Mouse (Mus musculus): ENCODE measurements around the gene Lcn4. TPM values are rescaled to one million over a fixed set of nuclear protein-coding genes. Genes with fewer than 3 reads are reported as not detected.

The Lcn4 gene
- polyA plus RNA-seq, 2 experiments = not detected

DNA sequence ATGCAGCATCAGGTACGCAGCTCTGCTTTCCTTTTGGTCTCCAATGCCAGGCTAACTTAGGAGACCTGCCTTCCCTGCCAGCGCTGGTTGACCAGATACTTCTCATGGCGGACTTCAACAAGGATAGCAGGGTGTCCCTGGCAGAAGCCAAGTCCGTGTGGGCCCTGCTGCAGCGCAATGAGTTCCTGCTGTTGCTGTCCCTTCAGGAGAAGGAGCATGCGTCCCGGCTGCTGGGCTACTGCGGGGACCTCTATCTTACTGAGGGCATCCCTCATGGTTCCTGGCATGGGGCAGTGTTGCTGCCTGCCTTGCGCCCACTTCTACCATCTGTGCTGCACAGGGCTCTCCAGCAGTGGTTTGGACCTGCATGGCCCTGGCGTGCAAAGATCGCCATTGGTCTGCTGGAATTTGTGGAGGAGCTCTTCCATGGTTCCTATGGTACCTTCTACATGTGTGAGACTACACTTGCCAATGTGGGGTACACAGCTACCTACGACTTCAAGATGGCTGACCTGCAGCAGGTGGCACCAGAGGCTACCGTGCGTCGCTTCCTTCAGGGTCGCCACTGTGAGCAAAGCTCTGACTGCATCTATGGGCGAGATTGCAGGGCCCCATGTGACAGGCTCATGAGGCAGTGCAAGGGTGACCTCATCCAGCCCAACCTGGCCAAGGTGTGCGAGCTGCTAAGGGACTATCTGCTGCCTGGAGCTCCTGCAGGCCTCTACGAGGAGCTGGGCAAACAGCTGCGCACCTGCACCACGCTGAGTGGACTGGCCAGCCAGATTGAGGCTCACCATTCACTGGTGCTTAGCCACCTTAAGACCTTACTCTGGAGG, 35.4 kb downstream of the Lcn4 start:
- Histone ChIP-seq H3K4me3 (ENCODE audit: insufficient read depth in 1 of 2, low read depth in 2 of 2, low read length in 2 of 2) (no peak overlapping the region), H3K27me3 (ENCODE audit: control insufficient read depth, insufficient read depth, low read length) (no peaks in the 10 kb centered on the region), H3K4me1 (replicated peaks; ENCODE audit: control insufficient read depth in 2 of 2, insufficient read depth in 2 of 2, low read length in 1 of 2) (peaks cover 7 to 20% of the 10 kb centered on the region in 2 experiments), H3K4me2 (ENCODE audit: low read depth) (no peak overlapping the region), H3K9ac (replicated peaks) (no peak overlapping the region), H3K27ac (no peak overlapping the region), H3K36me3 (replicated peaks; ENCODE audit: control insufficient read depth, insufficient read depth, low read depth) (peaks cover 22% of the 10 kb centered on the region), H3K9me3 (ENCODE audit: control insufficient read depth, low read length) (no peaks in the 10 kb centered on the region)
- WGBS (ENCODE audit: insufficient replicate concordance) = 57% methylated on average over 21 of the region's 21 CpGs
- ATAC-seq (ENCODE audit: insufficient read depth) (peak; percentile 6; the same call in 1 of the 2 replicates), DNase-seq (ENCODE audit: low read depth in 3 of 3, low spot score in 3 of 3) (no peak)
- TF ChIP-seq EP300 (IDR thresholded peaks at IDR 0.05; ENCODE audit: low read depth) (no peak), CTCF (IDR thresholded peaks at IDR 0.05; ENCODE audit: low read depth) (no peak)

DNA sequence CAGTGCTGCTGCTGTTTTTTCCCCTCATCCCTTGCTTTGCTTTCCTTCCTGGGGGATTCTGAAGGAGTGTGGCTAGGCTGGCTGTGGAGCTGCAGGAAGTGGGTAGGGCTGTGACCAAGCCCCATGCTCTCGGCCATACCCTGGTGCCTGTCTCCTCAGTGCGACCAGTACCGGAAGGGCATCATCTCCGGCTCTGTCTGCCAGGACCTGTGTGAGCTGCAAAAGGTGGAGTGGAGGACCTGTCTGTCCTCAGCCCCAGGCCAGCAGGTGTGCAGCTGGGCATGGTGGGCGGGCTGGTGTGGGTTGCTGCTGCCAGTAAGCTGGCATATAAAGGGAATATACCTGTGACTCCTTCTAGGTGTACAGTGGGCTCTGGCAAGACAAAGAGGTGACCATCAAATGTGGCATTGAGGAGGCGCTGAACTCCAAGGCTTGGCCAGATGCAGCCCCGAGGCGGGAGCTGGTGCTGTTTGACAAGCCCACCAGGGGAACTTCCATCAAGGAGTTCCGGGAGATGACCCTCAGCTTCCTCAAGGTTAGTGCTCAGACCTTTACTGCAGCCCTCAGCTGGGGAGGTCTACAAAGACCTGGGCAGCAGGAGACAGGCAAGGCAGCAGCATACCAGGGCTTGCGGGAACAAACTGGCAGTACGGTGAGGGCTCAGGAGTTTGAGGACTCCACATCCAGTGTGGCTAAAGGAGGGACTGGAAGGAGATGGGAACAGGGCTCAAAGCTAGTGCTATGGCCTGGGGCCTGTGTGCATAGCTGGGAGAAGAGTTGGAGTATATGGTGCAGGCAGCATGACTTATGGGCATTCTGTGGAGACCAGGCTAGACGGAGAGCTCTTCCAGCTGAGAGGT, 36.2 kb downstream of the Lcn4 start:
- ATAC-seq (ENCODE audit: insufficient read depth) (no peak; the same call in 1 of the 2 replicates), DNase-seq (ENCODE audit: low read depth in 3 of 3, low spot score in 3 of 3) (no peak)
- Histone ChIP-seq H3K4me1 (replicated peaks; ENCODE audit: control insufficient read depth in 2 of 2, insufficient read depth in 2 of 2, low read length in 1 of 2) (peaks cover 7 to 15% of the 10 kb centered on the region in 2 experiments), H3K27me3 (ENCODE audit: control insufficient read depth, insufficient read depth, low read length) (no peaks in the 10 kb centered on the region), H3K9me3 (ENCODE audit: control insufficient read depth, low read length) (no peaks in the 10 kb centered on the region), H3K36me3 (replicated peaks; ENCODE audit: control insufficient read depth, insufficient read depth, low read depth) (peaks cover 22% of the 10 kb centered on the region), H3K27ac (no peak overlapping the region), H3K9ac (replicated peaks) (no peak overlapping the region), H3K4me2 (ENCODE audit: low read depth) (no peak overlapping the region), H3K4me3 (ENCODE audit: insufficient read depth in 1 of 2, low read depth in 2 of 2, low read length in 2 of 2) (no peak overlapping the region)
- WGBS (ENCODE audit: insufficient replicate concordance) = 31% methylated on average over 12 of the region's 12 CpGs
- TF ChIP-seq EP300 (IDR thresholded peaks at IDR 0.05; ENCODE audit: low read depth) = no peak
- no peak for TF ChIP-seq CTCF (IDR thresholded peaks at IDR 0.05; ENCODE audit: low read depth)

DNA sequence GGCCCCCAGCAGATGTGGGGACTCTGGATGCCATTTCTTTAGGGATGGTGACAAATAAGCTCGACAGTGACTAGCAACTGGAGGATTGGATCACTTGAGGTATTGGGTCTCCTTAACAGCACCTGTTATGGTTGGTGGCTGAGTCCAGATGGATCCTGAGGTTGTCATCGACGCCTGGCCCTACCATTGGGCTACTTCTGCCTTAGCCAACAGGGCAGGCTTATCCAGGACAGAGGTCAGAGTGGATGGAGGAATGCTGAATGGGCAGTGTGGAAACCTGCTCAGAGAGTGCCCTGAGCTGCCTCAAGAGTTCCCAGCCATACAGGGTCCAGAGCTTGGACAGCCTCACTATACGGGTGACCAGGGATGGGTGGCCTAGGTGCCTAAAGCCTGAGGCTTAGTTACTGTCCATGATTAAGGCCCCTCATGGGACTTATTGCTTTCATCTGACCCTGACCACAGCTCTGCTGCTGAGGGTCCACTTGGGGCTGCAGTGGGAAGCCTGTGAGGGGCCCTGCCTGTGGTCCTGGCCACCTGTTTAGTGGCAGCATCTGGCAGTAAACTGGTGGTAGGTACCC, 37.0 kb downstream of the Lcn4 start:
- Histone ChIP-seq H3K36me3 (replicated peaks; ENCODE audit: control insufficient read depth, insufficient read depth, low read depth) (peaks cover 22% of the 10 kb centered on the region), H3K9ac (replicated peaks) (no peak overlapping the region), H3K4me1 (replicated peaks; ENCODE audit: control insufficient read depth in 2 of 2, insufficient read depth in 2 of 2, low read length in 1 of 2) (peaks cover 7 to 14% of the 10 kb centered on the region in 2 experiments), H3K27me3 (ENCODE audit: control insufficient read depth, insufficient read depth, low read length) (peaks cover under 1% of the 10 kb centered on the region; the same call in 1 of the 2 replicates), H3K9me3 (ENCODE audit: control insufficient read depth, low read length) (no peaks in the 10 kb centered on the region), H3K4me2 (ENCODE audit: low read depth) (no peak overlapping the region), H3K4me3 (ENCODE audit: insufficient read depth in 1 of 2, low read depth in 2 of 2, low read length in 2 of 2) (no peak overlapping the region), H3K27ac (no peak overlapping the region)
- no peak for TF ChIP-seq EP300 (IDR thresholded peaks at IDR 0.05; ENCODE audit: low read depth)
- TF ChIP-seq CTCF (IDR thresholded peaks at IDR 0.05; ENCODE audit: low read depth) = no peak
- DNase-seq (ENCODE audit: low read depth in 3 of 3, low spot score in 3 of 3) (no peak), ATAC-seq (ENCODE audit: insufficient read depth) (peak; percentile 8; the same call in 1 of the 2 replicates)
- 50% methylated on average over 4 of the region's 4 CpGs for WGBS (ENCODE audit: insufficient replicate concordance)

DNA sequence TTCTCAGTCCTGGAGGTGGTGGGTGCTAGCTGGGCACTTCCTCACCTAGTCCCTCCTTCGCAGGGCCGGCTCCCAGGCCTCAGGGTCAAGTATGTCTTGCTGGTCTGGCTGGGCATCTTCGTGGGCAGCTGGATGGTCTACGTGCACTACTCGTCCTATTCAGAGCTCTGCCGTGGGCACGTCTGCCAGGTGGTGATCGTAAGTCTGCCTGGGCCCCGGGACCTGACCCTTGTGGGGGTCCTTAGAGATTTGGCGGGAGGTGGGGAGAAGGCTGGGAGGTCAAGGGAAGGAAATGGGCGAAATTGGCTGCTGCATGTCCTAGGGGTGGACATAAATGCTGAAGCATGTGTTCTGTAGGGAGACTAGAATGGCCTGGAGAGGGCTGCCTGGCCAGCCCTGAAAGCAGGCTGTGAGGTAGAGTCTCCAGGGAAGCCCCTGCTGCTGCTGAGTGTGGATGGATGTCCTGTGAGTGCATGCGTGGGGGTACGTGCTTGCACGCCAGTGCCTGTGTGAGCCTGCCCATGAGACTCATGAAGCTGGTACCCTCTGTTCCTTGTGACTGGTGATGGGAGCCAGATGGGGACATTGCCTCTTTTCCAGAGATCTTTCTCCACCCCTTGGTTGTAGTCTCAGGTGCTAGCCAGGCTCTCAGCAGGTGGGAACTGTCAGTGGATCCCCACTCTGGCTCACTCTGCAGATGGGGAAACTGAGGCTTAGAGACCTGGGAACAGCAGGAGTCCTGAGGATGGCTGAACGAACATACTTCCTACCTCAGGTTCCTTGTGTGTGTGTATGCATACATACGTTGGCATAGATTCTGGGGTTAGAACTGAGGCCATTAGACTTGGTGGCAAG, 38.3 kb downstream of the Lcn4 start:
- no peaks in the 10 kb centered on the region for H3K9me3 ChIP-seq (ENCODE audit: control insufficient read depth, low read length)
- H3K9ac ChIP-seq (replicated peaks) = no peak overlapping the region
- no peak overlapping the region for H3K27ac ChIP-seq
- DNase-seq (ENCODE audit: low read depth in 3 of 3, low spot score in 3 of 3) = no peak
- H3K4me2 ChIP-seq (ENCODE audit: low read depth) = no peak overlapping the region
- peaks cover 17% of the 10 kb centered on the region for H3K36me3 ChIP-seq (replicated peaks; ENCODE audit: control insufficient read depth, insufficient read depth, low read depth)
- H3K4me3 ChIP-seq (ENCODE audit: insufficient read depth in 1 of 2, low read depth in 2 of 2, low read length in 2 of 2) = no peak overlapping the region
- WGBS (ENCODE audit: insufficient replicate concordance) = 67% methylated on average over 16 of the region's 16 CpGs
- H3K4me1 ChIP-seq (replicated peaks; ENCODE audit: control insufficient read depth in 2 of 2, insufficient read depth in 2 of 2, low read length in 1 of 2) = peaks cover 0 to 1% of the 10 kb centered on the region in 2 experiments; a peak in 1 of 4 replicates
- ATAC-seq (ENCODE audit: insufficient read depth) = no peak
- H3K27me3 ChIP-seq (ENCODE audit: control insufficient read depth, insufficient read depth, low read length) = peaks cover 9% of the 10 kb centered on the region
- no peak for TF ChIP-seq CTCF (IDR thresholded peaks at IDR 0.05; ENCODE audit: low read depth)

Data from liver, embryonic 14.5 days (tissue).